Mouse (Mus musculus) C2C12 (cell line): Measurements from ENCODE around the gene Gm128.

Source experiments
- CTCF ChIP-seq: IDR thresholded peaks from one replicate; pipeline ENCODE4 v1.5.1; 2011; ENCODE audit not compliant: control insufficient read depth, insufficient read depth, insufficient read length
- MAX ChIP-seq: IDR thresholded peaks from one replicate; pipeline ENCODE4 v1.6.1; 2011; ENCODE audit warnings: mild to moderate bottlenecking, control low read depth
- MYOD1 ChIP-seq: IDR thresholded peaks from one replicate; pipeline ENCODE4 v1.6.1; 2011; ENCODE audit warnings: low read depth; ENCODE audit not compliant: control insufficient read depth, insufficient read length

- TF ChIP-seq CTCF (no peak), MAX (no peak), MYOD1 (no peak)
These were observed 41.3 kb downstream of the Gm128 start for GRCm38 (mm10) chr3:95200132-95200531.
